Mouse (Mus musculus) limb, embryonic 11.5 days (tissue): ENCODE measurements around the gene Traf2. TPM values are rescaled to one million over a fixed set of nuclear protein-coding genes. Genes with fewer than 3 reads are reported as not detected.

ENCODE experiments used
- ATAC-seq: fragments of 200-750 bp; cut with Nextera tagmentation; 2 replicates; pipeline ENCODE4 v1.8.0; 2017; ENCODE audit warnings: low read depth; ENCODE audit not compliant: insufficient number of reproducible peaks, low FRiP score, low TSS enrichment
- DNase-seq: peaks from one replicate; pipeline ENCODE4 v3.0.0-alpha.2; 2015; ENCODE audit warnings: low spot score
- H3K27ac ChIP-seq: fragments of 300-500 bp; sonication (generic); replicated peaks from 2 replicates; pipeline ENCODE4 v1.5.1; 2014; ENCODE audit warnings: low read depth, mild to moderate bottlenecking, low read length
- H3K27me3 ChIP-seq: fragments of 300-500 bp; sonication (generic); 2 replicates; pipeline ENCODE4 v1.6.1; 2014; ENCODE audit warnings: mild to moderate bottlenecking, low read length, mixed read lengths; ENCODE audit not compliant: control insufficient read depth, insufficient read depth
- H3K36me3 ChIP-seq: fragments of 300-500 bp; sonication (generic); 2 replicates; pipeline ENCODE4 v1.6.1; 2014; ENCODE audit warnings: mild to moderate bottlenecking, low read length, moderate library complexity, mixed read lengths; ENCODE audit not compliant: control insufficient read depth, insufficient read depth
- H3K4me1 ChIP-seq: fragments of 300-500 bp; sonication (generic); 2 replicates; pipeline ENCODE4 v1.6.1; 2014; ENCODE audit warnings: low read length, mixed read lengths; ENCODE audit not compliant: control insufficient read depth, insufficient read depth
- H3K4me2 ChIP-seq: fragments of 300-500 bp; sonication (generic); 2 replicates; pipeline ENCODE4 v1.6.1; 2014; ENCODE audit warnings: low read depth, mild to moderate bottlenecking, moderate library complexity; ENCODE audit not compliant: severe bottlenecking
- H3K4me3 ChIP-seq: fragments of 300-500 bp; sonication (generic); 2 replicates; pipeline ENCODE4 v1.5.1; 2014; ENCODE audit warnings: low read depth, low read length
- H3K9ac ChIP-seq: fragments of 300-500 bp; sonication (generic); 2 replicates; pipeline ENCODE4 v1.6.1; 2014; ENCODE audit warnings: mild to moderate bottlenecking, low read length
- H3K9me3 ChIP-seq: fragments of 300-500 bp; sonication (generic); 2 replicates; pipeline ENCODE4 v1.6.1; 2016; ENCODE audit warnings: low read length; ENCODE audit not compliant: control insufficient read depth
- WGBS: fragments of 180-500 bp; shearing (Covaris S2); extraction: QIAGEN DNeasy Blood & Tissue Kit; methylation state at CpG from one replicate; pipeline ENCODE4 v1.1.7; 2014; 5-methylcytosine and 5-hydroxymethylcytosine counted together
- polyA plus RNA-seq: library from polyadenylated mRNA; unstranded; fragments of >200 nt; fragmentation: Nextera tagmentation; extraction: Ambion mirVana; gene quantifications from 2 replicates; pipeline ENCODE4 v1.2.1, GENCODE M21; 2014

Gene Traf2
- polyA plus RNA-seq, 1 experiment from 2014 or later = 40.0 TPM

DNA sequence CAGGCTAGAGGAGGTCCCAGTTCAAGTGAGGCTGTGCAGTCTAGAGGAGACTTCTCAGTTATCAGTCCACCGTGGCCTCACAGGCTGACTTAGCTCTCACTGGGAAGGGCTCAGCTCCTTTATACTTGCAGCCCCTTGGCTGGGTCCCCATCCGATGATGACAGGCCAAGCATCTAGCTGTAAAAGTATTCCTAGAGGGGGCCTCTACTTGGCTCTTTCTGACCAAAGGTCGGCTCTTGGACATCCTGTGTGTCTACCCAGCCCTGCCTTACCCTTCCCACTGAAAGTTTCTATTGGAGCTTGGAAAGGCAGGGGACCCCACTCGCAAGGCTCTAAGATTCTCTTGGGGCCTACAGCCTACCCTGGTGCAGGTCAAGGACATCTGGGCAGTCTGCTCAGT, 24.5 kb upstream of the Traf2 start:
- H3K4me3 ChIP-seq = no peak overlapping the region
- 86% methylated on average over 4 of the region's 4 CpGs for WGBS
- DNase-seq (no peak), ATAC-seq (no peak)
- peaks cover 2% of the 10 kb centered on the region for H3K27me3 ChIP-seq
- H3K36me3 ChIP-seq = peaks cover 2% of the 10 kb centered on the region; the same call in 1 of the 2 replicates
- H3K9ac ChIP-seq = no peak overlapping the region
- peaks cover 6% of the 10 kb centered on the region for H3K4me1 ChIP-seq
- H3K9me3 ChIP-seq = no peaks in the 10 kb centered on the region
- no peak overlapping the region for H3K4me2 ChIP-seq
- H3K27ac ChIP-seq = no peak overlapping the region

DNA sequence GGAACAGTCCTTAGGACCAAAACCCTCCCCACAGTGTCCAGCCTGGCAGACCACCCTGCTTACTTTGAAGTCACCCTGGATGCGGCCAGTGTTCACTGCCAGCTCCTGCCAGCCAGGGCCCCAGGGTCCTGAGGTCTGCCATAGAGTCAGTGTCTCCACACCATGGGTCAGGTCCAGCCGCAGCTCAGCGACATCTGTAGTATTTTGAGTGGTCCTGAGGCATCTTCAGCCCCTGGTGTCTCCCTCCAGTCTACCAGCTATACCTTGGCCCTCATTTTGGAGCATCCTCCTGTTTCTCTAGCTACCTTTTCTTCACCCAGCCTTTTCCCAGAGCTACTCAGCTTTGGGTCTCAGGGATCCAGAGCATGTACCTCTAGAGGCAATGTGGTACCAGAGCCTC, 22.6 kb upstream of the Traf2 start:
- Histone ChIP-seq H3K4me3 (no peak overlapping the region), H3K4me1 (no peaks in the 10 kb centered on the region), H3K9ac (no peak overlapping the region), H3K27ac (no peak overlapping the region), H3K4me2 (no peak overlapping the region), H3K36me3 (peaks cover 5% of the 10 kb centered on the region; the same call in 1 of the 2 replicates), H3K9me3 (no peaks in the 10 kb centered on the region), H3K27me3 (no peaks in the 10 kb centered on the region)
- no peak for ATAC-seq
- no peak for DNase-seq
- 90% methylated on average over 3 of the region's 3 CpGs for WGBS

DNA sequence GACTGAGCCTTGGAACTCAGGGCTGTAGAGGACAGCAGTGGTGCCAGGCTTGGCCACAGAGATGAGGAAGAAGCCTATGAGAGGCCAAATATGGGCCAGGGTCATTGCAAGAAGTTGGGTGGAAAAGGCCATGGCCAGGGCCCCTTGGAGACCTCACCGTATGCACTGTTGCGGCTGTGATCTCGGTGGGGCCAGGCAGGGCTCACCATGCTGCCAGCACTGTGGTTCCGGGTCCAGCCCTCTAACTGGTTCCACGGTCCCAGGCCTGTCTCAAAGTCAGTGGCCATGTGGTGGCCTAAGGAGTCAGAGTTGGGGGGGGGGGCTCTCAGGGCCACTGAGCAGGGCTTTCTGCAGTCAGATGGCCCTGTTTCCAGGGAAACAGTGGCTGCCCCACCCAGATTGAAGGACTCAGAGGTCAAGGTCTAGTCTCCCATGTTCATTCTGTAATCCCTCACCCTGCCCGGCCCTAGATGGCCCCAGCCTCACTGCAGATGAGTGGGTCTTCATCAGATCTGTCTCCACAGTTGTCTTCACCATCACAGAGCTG, 21.8 kb upstream of the Traf2 start:
- Histone ChIP-seq H3K27ac (no peak overlapping the region), H3K4me1 (no peaks in the 10 kb centered on the region), H3K9ac (no peak overlapping the region), H3K9me3 (no peaks in the 10 kb centered on the region), H3K36me3 (peaks cover 9% of the 10 kb centered on the region), H3K4me2 (no peak overlapping the region), H3K4me3 (no peak overlapping the region), H3K27me3 (no peaks in the 10 kb centered on the region)
- 92% methylated on average over 6 of the region's 6 CpGs for WGBS
- DNase-seq (no peak), ATAC-seq (no peak)

DNA sequence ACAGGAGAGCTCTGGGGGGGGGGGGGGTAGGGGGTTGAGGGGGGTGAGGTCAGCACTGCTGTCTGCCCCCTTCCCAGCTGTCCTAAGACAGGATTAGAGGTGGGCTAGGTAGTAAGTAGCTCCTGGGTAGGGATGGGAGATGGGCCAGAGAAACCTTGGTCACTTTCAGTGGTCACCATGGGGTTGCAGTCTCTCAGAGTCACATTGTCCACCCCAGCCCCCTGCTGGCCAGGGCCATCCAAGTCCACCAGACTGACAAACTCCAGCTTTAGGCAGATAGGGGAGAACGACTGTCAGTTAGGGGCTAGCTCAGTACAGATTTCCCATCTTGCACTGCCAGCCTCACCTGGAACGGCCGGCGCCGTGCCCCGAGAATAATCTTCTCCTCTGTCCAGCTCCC, 19.8 kb upstream of the Traf2 start:
- Histone ChIP-seq H3K9ac (no peak overlapping the region), H3K36me3 (peaks cover 18% of the 10 kb centered on the region), H3K4me2 (no peak overlapping the region), H3K4me3 (no peak overlapping the region), H3K4me1 (no peaks in the 10 kb centered on the region), H3K9me3 (no peaks in the 10 kb centered on the region), H3K27me3 (no peaks in the 10 kb centered on the region), H3K27ac (no peak overlapping the region)
- DNase-seq (no peak), ATAC-seq (no peak)
- 89% methylated on average over 6 of the region's 6 CpGs for WGBS

DNA sequence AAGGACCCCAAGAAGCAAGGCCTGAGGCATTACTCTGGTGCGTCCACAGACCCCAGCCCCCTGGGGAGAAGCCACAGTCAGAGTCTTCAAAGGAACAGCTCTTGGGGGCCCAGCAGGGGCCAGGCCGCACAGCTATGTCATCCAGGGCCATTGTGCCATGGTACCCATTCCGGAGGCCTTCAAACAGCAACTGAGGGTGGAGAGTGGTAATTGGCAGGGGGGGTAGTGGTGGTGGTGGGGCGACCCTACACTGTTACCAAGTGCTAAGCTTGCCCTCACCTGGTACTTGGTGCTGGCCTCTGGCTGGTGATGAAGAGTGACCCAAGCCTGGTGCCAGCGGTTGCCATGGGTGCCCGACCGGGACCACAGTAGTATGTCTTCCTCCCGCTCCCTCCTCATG, 19.0 kb upstream of the Traf2 start:
- 88% methylated on average over 8 of the region's 8 CpGs for WGBS
- no peak overlapping the region for H3K27ac ChIP-seq
- H3K27me3 ChIP-seq = no peaks in the 10 kb centered on the region
- peaks cover 24% of the 10 kb centered on the region for H3K36me3 ChIP-seq
- no peaks in the 10 kb centered on the region for H3K9me3 ChIP-seq
- no peaks in the 10 kb centered on the region for H3K4me1 ChIP-seq
- no peak overlapping the region for H3K4me3 ChIP-seq
- ATAC-seq (no peak), DNase-seq (no peak)
- H3K4me2 ChIP-seq = no peak overlapping the region
- no peak overlapping the region for H3K9ac ChIP-seq

DNA sequence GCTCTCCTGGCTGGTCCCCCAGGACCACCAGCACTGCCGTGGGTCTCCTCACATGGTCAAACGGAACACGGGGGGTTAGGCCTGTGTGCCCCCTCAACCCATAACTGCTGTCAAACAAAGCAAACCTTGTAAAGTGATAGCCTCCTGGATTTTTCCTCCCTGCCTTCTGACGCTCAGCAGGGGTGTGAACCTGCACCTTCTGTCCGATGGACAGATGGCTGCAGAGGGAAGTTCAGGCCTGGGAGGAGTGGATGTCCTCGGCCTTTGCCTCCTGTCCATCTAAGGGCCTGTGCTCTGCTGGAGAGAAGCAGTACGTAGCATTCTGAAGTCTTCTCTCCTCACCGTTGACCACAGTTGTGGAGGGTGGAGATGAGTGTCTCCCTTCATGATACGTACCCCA, 15.2 kb upstream of the Traf2 start:
- no peak overlapping the region for H3K4me3 ChIP-seq
- 83% methylated on average over 9 of the region's 9 CpGs for WGBS
- H3K9ac ChIP-seq = no peak overlapping the region
- no peak overlapping the region for H3K27ac ChIP-seq
- no peak overlapping the region for H3K4me2 ChIP-seq
- H3K27me3 ChIP-seq = no peaks in the 10 kb centered on the region
- H3K4me1 ChIP-seq = peaks cover 10% of the 10 kb centered on the region
- DNase-seq = no peak
- no peak for ATAC-seq
- no peaks in the 10 kb centered on the region for H3K9me3 ChIP-seq
- H3K36me3 ChIP-seq = peaks cover 26% of the 10 kb centered on the region

DNA sequence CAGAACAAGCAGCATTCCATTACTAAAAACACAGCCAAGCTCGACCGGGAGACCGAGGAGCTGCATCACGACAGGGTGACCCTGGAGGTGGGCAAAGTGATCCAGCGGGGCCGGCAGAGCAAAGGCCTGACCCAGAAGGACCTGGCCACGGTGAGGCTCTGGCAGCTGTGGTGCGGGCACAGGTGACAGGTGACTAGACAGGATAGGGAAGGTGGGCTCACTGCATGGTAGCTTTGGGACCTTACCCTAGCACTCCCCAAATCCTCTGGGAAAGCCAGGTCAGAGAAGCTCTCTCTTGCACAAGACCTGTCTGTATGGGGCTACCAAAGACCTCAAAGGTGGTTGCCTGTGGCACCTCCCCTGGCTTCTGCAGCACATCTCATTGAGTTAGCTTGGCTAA, 13.8 kb upstream of the Traf2 start:
- 85% methylated on average over 8 of the region's 8 CpGs for WGBS
- H3K36me3 ChIP-seq = peaks cover 26% of the 10 kb centered on the region
- no peak for DNase-seq

DNA sequence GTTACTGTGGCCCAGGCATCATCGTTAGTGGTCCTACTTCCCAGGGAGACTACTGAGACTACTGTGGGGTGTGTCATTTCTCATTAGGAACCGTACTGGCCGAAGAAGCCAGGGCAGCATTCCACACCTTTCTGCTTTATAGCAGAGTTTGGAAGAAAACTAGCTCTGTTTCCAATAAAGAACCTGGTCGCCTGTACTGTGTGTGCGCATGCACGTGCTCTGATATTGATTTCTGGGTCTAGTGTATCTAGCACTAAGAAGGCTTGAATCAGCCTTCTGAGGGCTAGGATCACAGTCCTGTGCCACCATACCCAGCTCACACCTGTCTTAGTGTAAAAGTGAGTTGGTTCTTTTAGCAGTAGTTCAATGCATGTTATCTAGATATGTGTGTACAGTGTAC, 12.0 kb upstream of the Traf2 start:
- peaks cover 22% of the 10 kb centered on the region for H3K36me3 ChIP-seq
- H3K27me3 ChIP-seq = no peaks in the 10 kb centered on the region
- H3K9me3 ChIP-seq = no peaks in the 10 kb centered on the region
- ATAC-seq (no peak), DNase-seq (no peak)
- peak overlapping the region; percentile 93 for H3K4me2 ChIP-seq
- peaks cover 10% of the 10 kb centered on the region for H3K4me1 ChIP-seq
- H3K4me3 ChIP-seq = peak overlapping the region; percentile 98
- no peak overlapping the region for H3K27ac ChIP-seq
- WGBS = 55% methylated on average over 6 of the region's 6 CpGs
- H3K9ac ChIP-seq = peak overlapping the region; percentile 93; the same call in 1 of the 2 replicates

More for the DNA sequence above, 13.8 kb upstream of the Traf2 start:
- no peak overlapping the region for H3K9ac ChIP-seq
- peaks cover 10% of the 10 kb centered on the region for H3K4me1 ChIP-seq
- H3K27ac ChIP-seq = no peak overlapping the region
- H3K9me3 ChIP-seq = no peaks in the 10 kb centered on the region
- ATAC-seq = no peak
- no peaks in the 10 kb centered on the region for H3K27me3 ChIP-seq
- H3K4me2 ChIP-seq = no peak overlapping the region
- no peak overlapping the region for H3K4me3 ChIP-seq

DNA sequence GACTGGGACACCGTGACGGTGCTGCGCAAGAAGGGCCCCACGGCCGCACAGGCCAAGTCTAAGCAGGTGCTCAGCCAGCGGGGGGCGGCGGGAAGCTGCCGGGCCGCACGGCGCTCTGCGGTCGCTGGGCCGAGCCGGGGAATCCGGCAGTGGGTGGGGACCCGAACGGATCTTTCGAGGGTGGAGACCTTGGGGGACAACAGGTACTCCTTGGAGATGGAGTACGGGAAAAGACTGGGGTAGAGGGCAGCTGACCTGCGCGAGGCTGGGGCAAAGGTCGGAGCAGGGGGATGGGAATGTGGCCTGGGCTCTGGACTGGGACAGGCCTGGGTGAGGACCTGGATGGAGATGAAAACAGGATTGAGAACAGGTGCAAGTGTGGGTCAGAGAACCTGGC, 11.2 kb upstream of the Traf2 start:
- peaks cover 10% of the 10 kb centered on the region for H3K4me1 ChIP-seq
- H3K27me3 ChIP-seq = no peaks in the 10 kb centered on the region
- peaks cover 16% of the 10 kb centered on the region for H3K36me3 ChIP-seq
- DNase-seq = no peak
- peak overlapping the region; percentile 98 for H3K4me3 ChIP-seq
- peak overlapping the region; percentile 93 for H3K9ac ChIP-seq
- H3K27ac ChIP-seq = peak overlapping the region; percentile 33; the same call in 1 of the 2 replicates
- peak overlapping the region; percentile 93 for H3K4me2 ChIP-seq
- under 1% methylated on average over 24 of the region's 24 CpGs for WGBS
- H3K9me3 ChIP-seq = no peaks in the 10 kb centered on the region
- no peak; the same call in 1 of the 2 replicates for ATAC-seq
